Mouse (Mus musculus): ENCODE measurements around the gene Cpsf4. TPM values are rescaled to one million over a fixed set of nuclear protein-coding genes. Genes with fewer than 3 reads are reported as not detected.
"Not testable (repeated sequence)": the region's sequence is repeated elsewhere in the genome, so short reads cannot be mapped to it uniquely, and the experiment has no call there.

Gene Cpsf4
- total RNA-seq (2021) = 10 to 100 TPM; 24.8 to 24.9 TPM
- long read RNA-seq, experiment 1, transcript Cpsf4-202 (8 exons, 1,756 nt) = major isoform, 5 of 23 reads
- long read RNA-seq, experiment 1, partial matches to known transcripts = 6 of 23 reads
- long read RNA-seq, experiment 1, other reads (novel, unspliced or antisense) = 10 of 23 reads
- long read RNA-seq, experiment 2, transcript Cpsf4-202 (8 exons, 1,756 nt) = major isoform, 5 of 28 reads
- long read RNA-seq, experiment 2, partial matches to known transcripts = 5 of 28 reads
- long read RNA-seq, experiment 2, other reads (novel, unspliced or antisense) = 17 of 28 reads

GRCm38 (mm10) chr5:145166536-145167305 is at the start of gene Cpsf4, which contains the start of gene Ptcd1:
TSS of gene Cpsf4 (plus strand) at chr5:145167213.
TSS of gene Ptcd1 (minus strand) at chr5:145167108.
- TF ChIP-seq CTCF (conservative IDR thresholded peaks at IDR 0.05) = peak; percentile 22
- peak within 1 kb of the TSS; percentile 96 for H3K27ac ChIP-seq
- peak within 1 kb of the TSS; percentile 88 for H3K4me3 ChIP-seq
- DNase-seq (ENCODE audit: low spot score in 2 of 2) = peak; percentile 98

GRCm38 (mm10) chr5:145118005-145118404 is 49.0 kb upstream of the Cpsf4 start:
- Histone ChIP-seq H3K4me3 (no peak overlapping the region), H3K27ac (peak overlapping the region; percentile 53; the same call in 1 of the 2 replicates)
- no peak for DNase-seq (ENCODE audit: low spot score in 2 of 2)
- TF ChIP-seq CTCF (conservative IDR thresholded peaks at IDR 0.05) = no peak

GRCm38 (mm10) chr5:145118461-145118860 is 48.6 kb upstream of the Cpsf4 start:
- Histone ChIP-seq H3K4me3 (no peak overlapping the region), H3K27ac (peak overlapping the region; percentile 53; the same call in 1 of the 2 replicates)
- DNase-seq (ENCODE audit: low spot score in 2 of 2) = no peak
- TF ChIP-seq CTCF (conservative IDR thresholded peaks at IDR 0.05) = no peak

GRCm38 (mm10) chr5:145119385-145119784 is 47.6 kb upstream of the Cpsf4 start:
- no peak overlapping the region for H3K27ac ChIP-seq
- no peak for DNase-seq (ENCODE audit: low spot score in 2 of 2)
- TF ChIP-seq CTCF (conservative IDR thresholded peaks at IDR 0.05) = peak; percentile 61
- no peak overlapping the region for H3K4me3 ChIP-seq

GRCm38 (mm10) chr5:145120921-145121320 is 46.1 kb upstream of the Cpsf4 start:
- no peak overlapping the region for H3K27ac ChIP-seq
- DNase-seq (ENCODE audit: low spot score in 2 of 2) = no peak
- no peak for TF ChIP-seq CTCF (conservative IDR thresholded peaks at IDR 0.05)
- no peak overlapping the region for H3K4me3 ChIP-seq

- DNase-seq (ENCODE audit: low spot score in 2 of 2) = no peak
- H3K27ac ChIP-seq = no peak overlapping the region
- no peak for TF ChIP-seq CTCF (conservative IDR thresholded peaks at IDR 0.05)
- no peak overlapping the region for H3K4me3 ChIP-seq
Measured at GRCm38 (mm10) chr5:145123396-145123795, 43.6 kb upstream of the Cpsf4 start.

GRCm38 (mm10) chr5:145126580-145126979 is 40.4 kb upstream of the Cpsf4 start:
- Histone ChIP-seq H3K27ac (no peak overlapping the region), H3K4me3 (no peak overlapping the region)
- TF ChIP-seq CTCF (conservative IDR thresholded peaks at IDR 0.05) = no peak
- no peak for DNase-seq (ENCODE audit: low spot score in 2 of 2)

- peak overlapping the region; percentile 91 for H3K27ac ChIP-seq
- H3K4me3 ChIP-seq = no peak overlapping the region
- no peak for DNase-seq (ENCODE audit: low spot score in 2 of 2)
- TF ChIP-seq CTCF (conservative IDR thresholded peaks at IDR 0.05) = no peak
Measured at GRCm38 (mm10) chr5:145129124-145129523, 37.9 kb upstream of the Cpsf4 start.

- DNase-seq (ENCODE audit: low spot score in 2 of 2); H3K4me3 ChIP-seq: not testable (repeated sequence)
- peak overlapping the region; percentile 91 for H3K27ac ChIP-seq
Measured at GRCm38 (mm10) chr5:145129773-145130172, 37.2 kb upstream of the Cpsf4 start.

- TF ChIP-seq CTCF (conservative IDR thresholded peaks at IDR 0.05) = no peak
- Histone ChIP-seq H3K4me3 (no peak overlapping the region), H3K27ac (peak overlapping the region; percentile 91)
- DNase-seq (ENCODE audit: low spot score in 2 of 2) = peak; percentile 61 to 76
Measured at GRCm38 (mm10) chr5:145130191-145130590, 36.8 kb upstream of the Cpsf4 start.

- TF ChIP-seq CTCF (conservative IDR thresholded peaks at IDR 0.05) = no peak
- H3K4me3 ChIP-seq = no peak overlapping the region
- H3K27ac ChIP-seq = peak overlapping the region; percentile 91
- DNase-seq (ENCODE audit: low spot score in 2 of 2) = no peak
Measured at GRCm38 (mm10) chr5:145130995-145131394, 36.0 kb upstream of the Cpsf4 start.

GRCm38 (mm10) chr5:145133275-145133674 is 33.7 kb upstream of the Cpsf4 start:
- not testable (repeated sequence) for H3K4me3 ChIP-seq; H3K27ac ChIP-seq; DNase-seq (ENCODE audit: low spot score in 2 of 2)
- peak; percentile 35 for TF ChIP-seq CTCF (conservative IDR thresholded peaks at IDR 0.05)

GRCm38 (mm10) chr5:145138836-145139235 is 28.2 kb upstream of the Cpsf4 start:
- H3K4me3 ChIP-seq = peak overlapping the region; percentile 96
- TF ChIP-seq CTCF (conservative IDR thresholded peaks at IDR 0.05) = no peak
- no peak overlapping the region; the same call in 1 of the 2 replicates for H3K27ac ChIP-seq
- no peak for DNase-seq (ENCODE audit: low spot score in 2 of 2)

Measured in layer of hippocampus, adult 2 months (tissue).